Mouse (Mus musculus) brain, embryonic 14.5 days (tissue): ENCODE results near the gene Timp3.

Experiments
- CTCF ChIP-seq: fragments of 200-500 bp; IDR thresholded peaks from 2 replicates; pipeline ENCODE4 v1.5.1; 2012; ENCODE audit warnings: inconsistent platforms, mild to moderate bottlenecking, moderate library complexity, borderline replicate concordance; ENCODE audit not compliant: insufficient read depth, insufficient read length; ENCODE audit errors: extremely low read depth
- POLR2A ChIP-seq: fragments of 200-500 bp; IDR thresholded peaks from 2 replicates; pipeline ENCODE4 v1.6.1; 2012; ENCODE audit warnings: mild to moderate bottlenecking, inconsistent platforms, borderline replicate concordance; ENCODE audit not compliant: poor library complexity, insufficient read depth, insufficient read length, severe bottlenecking; ENCODE audit errors: extremely low read depth

DNA sequence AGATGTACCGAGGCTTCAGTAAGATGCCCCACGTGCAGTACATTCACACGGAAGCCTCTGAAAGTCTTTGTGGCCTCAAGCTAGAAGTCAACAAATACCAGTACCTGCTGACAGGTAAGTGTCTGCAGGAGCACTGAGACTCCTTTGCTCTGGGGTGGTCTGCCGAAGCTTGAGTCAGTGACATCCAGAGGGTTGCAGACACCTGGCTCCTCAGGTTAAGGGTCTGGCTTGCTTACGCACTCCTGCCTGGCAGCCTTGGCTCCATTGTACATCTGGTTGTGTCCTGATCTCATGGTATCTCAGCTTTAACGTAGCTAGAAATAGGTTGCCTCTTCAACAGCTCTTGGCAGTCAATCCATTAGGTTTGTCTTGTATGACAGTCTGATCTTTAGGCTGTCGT, 43.8 kb downstream of the Timp3 start:
- no peak for TF ChIP-seq CTCF
- TF ChIP-seq POLR2A, result no peak
